Mouse (Mus musculus): ENCODE measurements at regions not wholly inside any gene's neighbourhood (a gene's known extent, or its start where the extent isn't known, plus 50 kb on each side); places are given as distances from the start of the nearest gene placed in this dataset.

GRCm38 (mm10) chr4:127421129-127421528 lies 63.1 kb upstream of the Gjb5 start:
- H3K9me3 ChIP-seq (ENCODE audit: low read length) = no peaks in the 10 kb centered on the region
- no peaks in the 10 kb centered on the region for H3K4me1 ChIP-seq (ENCODE audit: insufficient read depth, low read depth, low read length)
- no peak overlapping the region for H3K9ac ChIP-seq (replicated peaks; ENCODE audit: low read depth)
- no peaks in the 10 kb centered on the region for H3K27me3 ChIP-seq (replicated peaks; ENCODE audit: insufficient read depth, low read length)
- H3K4me2 ChIP-seq (replicated peaks; ENCODE audit: low read depth, low read length) = no peak overlapping the region
- no peaks in the 10 kb centered on the region for H3K36me3 ChIP-seq (ENCODE audit: insufficient read depth, low read length)
- WGBS = 66% methylated on average over 5 of the region's 5 CpGs
- no peak overlapping the region for H3K27ac ChIP-seq (ENCODE audit: low read length)
- TF ChIP-seq CTCF (IDR thresholded peaks at IDR 0.05) (no peak), EP300 (IDR thresholded peaks at IDR 0.05) (no peak)
- DNase-seq (ENCODE audit: low spot score) (no peak), ATAC-seq (no peak)
- no peak overlapping the region for H3K4me3 ChIP-seq (ENCODE audit: low read depth, low read length)

- no peak overlapping the region for H3K9ac ChIP-seq (replicated peaks; ENCODE audit: low read depth)
Measured at GRCm38 (mm10) chr4:127419786-127420120, 61.8 kb upstream of the Gjb5 start.

GRCm38 (mm10) chr4:127419062-127419785 lies 61.2 kb upstream of the Gjb5 start:
- WGBS = 10% methylated on average over 22 of the region's 22 CpGs
- DNase-seq (ENCODE audit: low spot score) (peak; percentile 33), ATAC-seq (peak; percentile 25)
- H3K27me3 ChIP-seq (replicated peaks; ENCODE audit: insufficient read depth, low read length) = no peaks in the 10 kb centered on the region
- H3K4me1 ChIP-seq (ENCODE audit: insufficient read depth, low read depth, low read length) = no peaks in the 10 kb centered on the region
- H3K36me3 ChIP-seq (ENCODE audit: insufficient read depth, low read length) = no peaks in the 10 kb centered on the region
- H3K4me2 ChIP-seq (replicated peaks; ENCODE audit: low read depth, low read length) = no peak overlapping the region
- H3K9ac ChIP-seq (replicated peaks; ENCODE audit: low read depth) = no peak overlapping the region
- H3K9me3 ChIP-seq (ENCODE audit: low read length) = no peaks in the 10 kb centered on the region
- H3K4me3 ChIP-seq (ENCODE audit: low read depth, low read length) = no peak overlapping the region
- no peak overlapping the region for H3K27ac ChIP-seq (ENCODE audit: low read length)
- TF ChIP-seq CTCF (IDR thresholded peaks at IDR 0.05) (peak; percentile 3; the same call in 1 of the 2 replicates), EP300 (IDR thresholded peaks at IDR 0.05) (no peak)

More at GRCm38 (mm10) chr4:127419786-127420120, 61.8 kb upstream of the Gjb5 start:
- no peaks in the 10 kb centered on the region for H3K36me3 ChIP-seq (ENCODE audit: insufficient read depth, low read length)
- H3K4me1 ChIP-seq (ENCODE audit: insufficient read depth, low read depth, low read length) = no peaks in the 10 kb centered on the region
- no peak overlapping the region for H3K4me3 ChIP-seq (ENCODE audit: low read depth, low read length)
- 20% methylated on average over 8 of the region's 8 CpGs for WGBS
- no peaks in the 10 kb centered on the region for H3K9me3 ChIP-seq (ENCODE audit: low read length)
- TF ChIP-seq CTCF (IDR thresholded peaks at IDR 0.05) = no peak
- no peak for TF ChIP-seq EP300 (IDR thresholded peaks at IDR 0.05)
- H3K27me3 ChIP-seq (replicated peaks; ENCODE audit: insufficient read depth, low read length) = no peaks in the 10 kb centered on the region
- H3K4me2 ChIP-seq (replicated peaks; ENCODE audit: low read depth, low read length) = no peak overlapping the region
- H3K27ac ChIP-seq (ENCODE audit: low read length) = no peak overlapping the region
- DNase-seq (ENCODE audit: low spot score) (no peak), ATAC-seq (no peak)

GRCm38 (mm10) chr4:127416906-127417305 lies 58.9 kb upstream of the Gjb5 start:
- DNase-seq (ENCODE audit: low spot score) (peak; percentile 71), ATAC-seq (peak; percentile 73)
- WGBS = 30% methylated on average over 7 of the region's 7 CpGs
- Histone ChIP-seq H3K4me2 (replicated peaks; ENCODE audit: low read depth, low read length) (peak overlapping the region; percentile 27), H3K9ac (replicated peaks; ENCODE audit: low read depth) (no peak overlapping the region), H3K9me3 (ENCODE audit: low read length) (no peaks in the 10 kb centered on the region), H3K4me1 (ENCODE audit: insufficient read depth, low read depth, low read length) (no peaks in the 10 kb centered on the region), H3K27ac (ENCODE audit: low read length) (no peak overlapping the region), H3K27me3 (replicated peaks; ENCODE audit: insufficient read depth, low read length) (no peaks in the 10 kb centered on the region), H3K4me3 (ENCODE audit: low read depth, low read length) (no peak overlapping the region), H3K36me3 (ENCODE audit: insufficient read depth, low read length) (no peaks in the 10 kb centered on the region)
- TF ChIP-seq EP300 (IDR thresholded peaks at IDR 0.05) (no peak), CTCF (IDR thresholded peaks at IDR 0.05) (no peak)

- 27% methylated on average over 14 of the region's 14 CpGs for WGBS
- H3K27me3 ChIP-seq (replicated peaks; ENCODE audit: insufficient read depth, low read length) = no peaks in the 10 kb centered on the region
- ATAC-seq = no peak
- no peaks in the 10 kb centered on the region for H3K36me3 ChIP-seq (ENCODE audit: insufficient read depth, low read length)
- H3K9ac ChIP-seq (replicated peaks; ENCODE audit: low read depth) = no peak overlapping the region
- no peak overlapping the region for H3K4me2 ChIP-seq (replicated peaks; ENCODE audit: low read depth, low read length)
- TF ChIP-seq EP300 (IDR thresholded peaks at IDR 0.05) (no peak), CTCF (IDR thresholded peaks at IDR 0.05) (no peak)
- no peaks in the 10 kb centered on the region for H3K4me1 ChIP-seq (ENCODE audit: insufficient read depth, low read depth, low read length)
- no peak for DNase-seq (ENCODE audit: low spot score)
- no peak overlapping the region for H3K27ac ChIP-seq (ENCODE audit: low read length)
- H3K4me3 ChIP-seq (ENCODE audit: low read depth, low read length) = no peak overlapping the region
- H3K9me3 ChIP-seq (ENCODE audit: low read length) = no peaks in the 10 kb centered on the region
Measured at GRCm38 (mm10) chr4:127413997-127414964, 56.3 kb upstream of the Gjb5 start.

Measured in lung, postnatal 0 days (tissue).